Mouse (Mus musculus) heart, adult 2 months (tissue): ENCODE results near the gene Tk1.

ENCODE experiments used
- CTCF ChIP-seq: fragments of 200-600 bp; IDR thresholded peaks from 2 replicates; pipeline ENCODE4 v1.8.1; 2022; ENCODE audit warnings: antibody characterized with exemption, mild to moderate bottlenecking, moderate library complexity
- EP300 ChIP-seq: fragments of 200-500 bp; IDR thresholded peaks from 2 replicates; pipeline ENCODE4 v1.6.1; 2011; ENCODE audit warnings: low read depth, low read length, control low read depth; ENCODE audit not compliant: insufficient read depth
- POLR2A ChIP-seq: fragments of 200-500 bp; IDR thresholded peaks from 2 replicates; pipeline ENCODE4 v1.6.1; 2011; ENCODE audit warnings: mild to moderate bottlenecking, low read depth, low read length, control low read depth; ENCODE audit not compliant: insufficient read depth

DNA sequence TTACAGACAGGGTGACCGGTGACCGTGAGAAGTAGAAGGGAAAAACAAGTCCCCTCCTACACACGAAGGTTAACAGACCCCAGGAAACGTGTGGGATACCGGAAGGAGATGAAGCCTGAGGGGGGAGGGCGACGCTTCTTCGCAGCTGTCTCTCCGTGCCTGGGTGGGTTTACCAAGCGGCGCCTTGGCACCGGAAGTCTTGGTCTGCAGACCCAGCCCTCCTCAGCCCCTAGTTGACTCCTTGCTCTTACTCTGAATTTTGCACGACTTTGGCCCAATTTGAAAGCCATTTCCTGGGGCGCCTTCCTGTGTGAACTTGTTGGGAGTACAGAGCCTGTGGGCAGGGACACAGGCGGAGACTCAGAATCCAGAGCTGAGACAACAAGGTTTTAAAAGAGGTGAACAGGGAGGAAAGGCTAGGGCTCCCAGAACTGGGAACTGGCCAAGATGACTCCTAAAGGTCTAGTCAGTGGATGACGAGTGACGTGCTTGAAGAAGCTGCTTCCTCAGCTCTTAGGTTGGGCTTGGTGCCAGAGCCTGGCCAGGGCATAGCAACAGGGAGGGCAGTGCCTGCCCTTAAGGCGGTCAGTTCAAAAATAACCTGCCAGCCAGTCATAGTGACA, 44.6 kb downstream of the Tk1 start:
- TF ChIP-seq CTCF, result no peak
- TF ChIP-seq POLR2A, result peak; percentile 31; the same call in 1 of the 2 replicates
- 0 out of 2 replicates have a peak, but pooled peaks have one; percentile 4 for TF ChIP-seq EP300
